Mouse (Mus musculus) spleen, adult 2 months (tissue): Measurements from ENCODE around the gene Slc25a28. TPM values are rescaled to one million over a fixed set of nuclear protein-coding genes. Genes with fewer than 3 reads are reported as not detected.

Source experiments
- DNase-seq, 2 experiments: peaks; one replicate each; pipeline versions ENCODE4 v3.0.0 to v3.0.0-alpha.2; 2012 to 2021; ENCODE audit warnings: low spot score in 2 of 2, low read depth in 1 of 2
- H3K27ac ChIP-seq: fragments of 200-500 bp; 2 replicates; pipeline ENCODE4 v1.5.1; 2012; ENCODE audit warnings: low read length, inconsistent platforms; ENCODE audit not compliant: insufficient read depth
- H3K27me3 ChIP-seq: fragments of 200-500 bp; 2 replicates; pipeline ENCODE4 v1.6.1; 2012; ENCODE audit warnings: mild to moderate bottlenecking, moderate library complexity, low read length, inconsistent platforms; ENCODE audit not compliant: control insufficient read depth, insufficient read depth
- H3K36me3 ChIP-seq: fragments of 200-500 bp; 2 replicates; pipeline ENCODE4 v1.6.1; 2012; ENCODE audit warnings: mild to moderate bottlenecking, low read length, inconsistent platforms; ENCODE audit not compliant: control insufficient read depth, insufficient read depth
- H3K4me1 ChIP-seq: fragments of 200-500 bp; 2 replicates; pipeline ENCODE4 v1.6.1; 2011; ENCODE audit warnings: inconsistent platforms; ENCODE audit not compliant: control insufficient read depth, insufficient read depth, insufficient read length
- H3K4me3 ChIP-seq: fragments of 200-500 bp; 2 replicates; pipeline ENCODE4 v1.5.1; 2011; ENCODE audit warnings: mild to moderate bottlenecking, inconsistent platforms; ENCODE audit not compliant: insufficient read depth, insufficient read length; ENCODE audit errors: extremely low read depth
- CTCF ChIP-seq: fragments of 200-500 bp; IDR thresholded peaks from 2 replicates; pipeline ENCODE4 v1.5.1; 2011; ENCODE audit warnings: mild to moderate bottlenecking, inconsistent platforms; ENCODE audit not compliant: insufficient read depth, insufficient read length, insufficient replicate concordance; ENCODE audit errors: extremely low read depth
- POLR2A ChIP-seq: fragments of 200-500 bp; IDR thresholded peaks from 2 replicates; pipeline ENCODE4 v1.6.1; 2011; ENCODE audit warnings: low read depth, low read length, inconsistent platforms
- WGBS: fragments of 180-500 bp; shearing (Covaris S2); methylation state at CpG from one replicate; pipeline ENCODE4 v1.1.7; 2018; 5-methylcytosine and 5-hydroxymethylcytosine counted together
- polyA plus RNA-seq: library from polyadenylated mRNA; depleted of rRNA; stranded (reverse); fragments of >200 nt; gene quantifications from 2 replicates; pipeline ENCODE4 v1.2.3, GENCODE M21; 2012

The Slc25a28 gene
- polyA plus RNA-seq, 1 experiment = 56.4 TPM

GRCm38 (mm10) chr19:43626160-43626559, 48.5 kb downstream of the Slc25a28 start:
- 82% methylated on average over 3 of the region's 3 CpGs for whole genome bisulfite sequencing
- Histone ChIP-seq H3K4me1 (no peaks in the 10 kb centered on the region), H3K4me3 (no peak overlapping the region), H3K27me3 (no peaks in the 10 kb centered on the region), H3K36me3 (no peaks in the 10 kb centered on the region), H3K27ac (no peak overlapping the region)
- DNase-seq = no peak
- TF ChIP-seq CTCF (no peak), POLR2A (no peak)

DNA sequence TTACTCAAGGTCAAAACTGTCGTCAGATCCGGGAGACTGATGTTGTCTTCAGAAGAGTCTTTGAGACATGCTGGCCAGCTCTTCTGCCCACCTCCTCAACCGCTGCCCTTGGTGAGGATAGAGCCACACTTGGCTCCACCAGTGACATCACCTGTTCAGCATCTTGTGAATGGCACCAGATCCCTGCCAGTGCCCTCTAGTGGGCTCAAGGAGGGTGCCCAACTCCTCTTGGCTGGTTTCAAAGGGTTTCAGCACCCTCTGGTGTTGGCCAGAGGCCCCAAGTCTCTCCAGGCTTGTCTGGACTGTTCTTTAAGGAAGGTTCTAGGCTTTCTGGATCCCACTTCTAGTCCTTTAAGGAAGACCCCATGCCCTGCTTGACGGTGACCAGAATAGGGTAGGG, 50.8 kb downstream of the Slc25a28 start:
- no peak for TF ChIP-seq POLR2A
- peak; percentile 98 for TF ChIP-seq CTCF
- WGBS = 38% methylated on average over 4 of the region's 4 CpGs
- DNase-seq = peak; percentile 54 to 64
- Histone ChIP-seq H3K27me3 (no peaks in the 10 kb centered on the region), H3K27ac (no peak overlapping the region), H3K4me1 (no peaks in the 10 kb centered on the region), H3K36me3 (no peaks in the 10 kb centered on the region), H3K4me3 (no peak overlapping the region)

DNA sequence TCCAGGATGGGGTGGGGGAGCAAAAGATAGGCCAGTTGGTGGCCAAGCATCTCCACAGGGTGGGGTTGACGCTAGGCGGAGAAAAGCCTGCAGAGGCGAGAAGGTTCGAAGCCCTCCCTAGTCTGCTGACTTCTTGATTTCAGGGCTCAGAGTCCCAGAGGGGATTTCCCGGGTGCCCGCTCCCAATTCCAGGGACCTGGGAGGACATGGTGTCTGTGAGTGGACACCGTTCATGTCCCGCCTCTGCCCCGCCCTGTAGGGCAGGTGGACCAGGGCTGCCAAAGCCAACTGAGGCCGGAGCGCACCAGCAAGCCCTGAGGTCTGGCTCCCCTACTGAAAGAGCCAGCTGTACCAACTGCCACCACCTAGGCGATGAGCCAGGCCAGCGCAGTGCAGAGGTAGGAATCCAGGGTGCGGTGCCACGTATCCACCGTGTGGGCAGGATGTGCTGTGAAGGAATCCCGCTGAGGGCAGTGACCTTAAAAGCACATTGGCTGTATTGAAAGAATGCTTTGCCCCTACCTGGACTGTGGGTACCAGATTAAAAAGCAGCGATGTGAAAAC, 54.7 kb downstream of the Slc25a28 start:
- WGBS = 84% methylated on average over 18 of the region's 18 CpGs
- H3K36me3 ChIP-seq = no peaks in the 10 kb centered on the region
- peaks cover 16% of the 10 kb centered on the region for H3K27me3 ChIP-seq
- H3K4me1 ChIP-seq = peaks cover 7% of the 10 kb centered on the region
- H3K27ac ChIP-seq = no peak overlapping the region
- no peak for TF ChIP-seq CTCF
- TF ChIP-seq POLR2A = no peak
- DNase-seq = no peak
- no peak overlapping the region for H3K4me3 ChIP-seq

GRCm38 (mm10) chr19:43618505-43619030, 56.1 kb downstream of the Slc25a28 start:
- no peaks in the 10 kb centered on the region for H3K36me3 ChIP-seq
- DNase-seq = no peak
- TF ChIP-seq CTCF (no peak), POLR2A (no peak)
- H3K27ac ChIP-seq = no peak overlapping the region
- H3K27me3 ChIP-seq = peaks cover 28% of the 10 kb centered on the region
- H3K4me3 ChIP-seq = no peak overlapping the region
- WGBS = 50% methylated on average over 5 of the region's 5 CpGs
- H3K4me1 ChIP-seq = peaks cover 15% of the 10 kb centered on the region

DNA sequence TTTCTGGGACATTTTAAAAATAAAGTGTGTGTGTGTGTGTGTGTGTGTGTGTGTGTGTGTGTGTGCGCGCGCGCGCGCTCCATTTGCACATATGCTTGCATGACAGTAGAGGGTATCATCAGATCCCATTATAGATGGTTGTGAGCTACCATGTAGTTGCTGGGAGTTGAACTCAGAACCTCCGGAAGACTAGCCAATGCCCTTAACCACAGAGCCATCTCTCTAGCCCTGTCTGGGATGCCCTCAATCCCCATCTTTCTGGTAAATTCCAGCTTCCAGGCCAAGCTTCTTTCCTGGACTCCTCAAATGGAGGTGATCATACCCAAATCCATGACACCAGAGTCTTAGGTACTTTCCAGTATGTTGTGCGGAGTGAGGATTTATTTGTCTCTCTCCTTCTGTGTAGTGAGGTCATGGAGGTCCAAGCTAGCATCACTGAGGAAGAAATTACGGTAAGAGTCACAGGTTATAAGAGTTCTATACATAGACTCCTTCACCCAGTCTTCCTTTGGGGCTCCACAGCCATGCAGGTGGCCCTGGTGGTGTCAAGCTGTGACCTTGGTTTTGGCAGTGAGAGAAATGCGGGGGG, 56.8 kb downstream of the Slc25a28 start:
- H3K27me3 ChIP-seq = peaks cover 34% of the 10 kb centered on the region
- no peaks in the 10 kb centered on the region for H3K36me3 ChIP-seq
- no peak for TF ChIP-seq POLR2A
- TF ChIP-seq CTCF = no peak
- DNase-seq = no peak
- H3K4me3 ChIP-seq = no peak overlapping the region
- peaks cover 15% of the 10 kb centered on the region for H3K4me1 ChIP-seq
- H3K27ac ChIP-seq = no peak overlapping the region
- 89% methylated on average over 10 of the region's 10 CpGs for WGBS

GRCm38 (mm10) chr19:43616889-43617288, 57.8 kb downstream of the Slc25a28 start:
- Histone ChIP-seq H3K4me1 (peaks cover 15% of the 10 kb centered on the region), H3K4me3 (peak overlapping the region; percentile 21; the same call in 1 of the 2 replicates), H3K36me3 (no peaks in the 10 kb centered on the region), H3K27me3 (peaks cover 43% of the 10 kb centered on the region), H3K27ac (no peak overlapping the region)
- WGBS = 24% methylated on average over 12 of the region's 12 CpGs
- no peak for DNase-seq
- TF ChIP-seq CTCF = no peak
- no peak for TF ChIP-seq POLR2A

DNA sequence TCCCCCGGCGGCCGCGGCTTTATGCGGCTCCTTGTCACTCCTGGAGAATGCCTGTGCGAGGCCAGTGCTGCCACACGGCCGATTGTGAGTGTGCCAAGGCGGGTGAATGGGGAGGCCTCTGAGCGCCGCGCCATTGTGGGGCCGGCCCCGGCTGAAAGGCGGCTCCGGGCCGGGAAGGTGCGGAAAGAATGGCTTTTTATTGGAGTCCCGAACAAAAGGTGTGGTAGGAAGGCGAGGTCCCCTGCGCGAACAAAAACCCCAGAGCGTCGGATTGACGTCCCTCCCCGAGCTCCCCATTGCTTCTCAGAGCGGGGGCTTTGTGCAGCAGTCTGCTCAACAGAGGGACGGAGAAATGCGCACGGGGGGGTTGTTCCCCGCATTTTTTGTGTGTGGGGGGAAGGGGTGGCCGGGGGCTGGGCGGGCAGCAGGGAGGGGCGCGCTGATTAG, 58.2 kb downstream of the Slc25a28 start:
- peaks cover 43% of the 10 kb centered on the region for H3K27me3 ChIP-seq
- no peaks in the 10 kb centered on the region for H3K36me3 ChIP-seq
- no peak for DNase-seq
- peaks cover 15% of the 10 kb centered on the region for H3K4me1 ChIP-seq
- no peak overlapping the region for H3K27ac ChIP-seq
- WGBS = 1% methylated on average over 35 of the region's 35 CpGs
- TF ChIP-seq POLR2A (no peak), CTCF (no peak)
- H3K4me3 ChIP-seq = peak overlapping the region; percentile 21; the same call in 1 of the 2 replicates
